Mouse (Mus musculus): ENCODE measurements at regions not wholly inside any gene's neighbourhood (a gene's known extent, or its start where the extent isn't known, plus 50 kb on each side); places are given as distances from the start of the nearest gene placed in this dataset.

GRCm38 (mm10) chr5:119188476-119188875 is 482.0 kb upstream of the Tbx3 start:
- TF ChIP-seq TAL1 (IDR thresholded peaks at IDR 0.05; ENCODE audit: low read length), result no peak
- no peak for TF ChIP-seq GATA1 (IDR thresholded peaks at IDR 0.05; ENCODE audit: low read length)
